19 mouse cellular contexts compared by ENCODE assay signal in genomic region chr2:5411774-5412173, GRCm38 (mm10).
DNase-seq lines count a peak whose midpoint lies in the region; ATAC-seq and TF ChIP-seq lines count a peak whose summit lies in the region.
"Had no signal": no experiment of that assay in that cellular context is flagged by ENCODE, and none has a peak within 500 bp of the region (broad histone marks: within the 10 kb centered on the region; RNA-seq: fewer than 3 reads in every experiment).

No protein-coding gene starts in this region.

- H3K4me2 ChIP-seq in forebrain, postnatal 0 days (ENCODE audit: low read depth): no peak overlapping the region
- H3K4me2 ChIP-seq: heart, embryonic 13.5 days; liver, embryonic 11.5 days; lung, embryonic 14.5 days; midbrain, embryonic 13.5 days had no signal

- peak; percentile 50 to 55 for DNase-seq in layer of hippocampus, adult 2 months (ENCODE audit: low spot score in 2 of 2)
- no peak for DNase-seq in layer of hippocampus, adult 9-10 months (ENCODE audit: low spot score)
- DNase-seq in forebrain, postnatal 0 days: no peak
- DNase-seq in layer of hippocampus, adult 8-10 months (ENCODE audit: low spot score in 2 of 2): peak; percentile 40 to 42
- DNase-seq in right cerebral cortex, postnatal 10 days (ENCODE audit: low spot score in 2 of 2): peak; percentile 54 to 63
- DNase-seq in adrenal gland, postnatal 4 days (ENCODE audit: low spot score in 2 of 2): no peak
- no peak for DNase-seq in retina, postnatal 1 day
- DNase-seq in testis, postnatal 10 days (ENCODE audit: low spot score): no peak
- DNase-seq: adrenal gland, adult 8-10 months; cerebellum, postnatal 25 days; gastrocnemius, postnatal 36 days; lung, embryonic 14.5 days; thymus, postnatal 14 days had no signal

- peak; percentile 55 for ATAC-seq in forebrain, postnatal 0 days
- ATAC-seq: midbrain, embryonic 13.5 days had no signal

- no peak overlapping the region for H3K4me3 ChIP-seq in layer of hippocampus, adult 2 months
- H3K4me3 ChIP-seq in forebrain, postnatal 0 days (ENCODE audit: low read depth, low read length): no peak overlapping the region
- H3K4me3 ChIP-seq: heart, embryonic 13.5 days; midbrain, embryonic 13.5 days; myocyte had no signal

- H3K27me3 ChIP-seq in forebrain, postnatal 0 days (ENCODE audit: insufficient read depth, low read length): no peaks in the 10 kb centered on the region
- H3K27me3 ChIP-seq: heart, embryonic 13.5 days; midbrain, embryonic 13.5 days had no signal

- no peaks in the 10 kb centered on the region for H3K9me3 ChIP-seq in forebrain, postnatal 0 days (ENCODE audit: low read length)
- H3K9me3 ChIP-seq: G1E; heart, embryonic 13.5 days; midbrain, embryonic 13.5 days had no signal

- H3K27ac ChIP-seq in layer of hippocampus, adult 2 months: peak overlapping the region; percentile 62
- 0 out of 2 replicates have a peak overlapping the region, but pooled peaks have one; percentile 29 for H3K27ac ChIP-seq in forebrain, postnatal 0 days (ENCODE audit: low read depth, low read length)
- H3K27ac ChIP-seq: heart, embryonic 13.5 days; macrophage; midbrain, embryonic 13.5 days had no signal

- no peak overlapping the region for H3K9ac ChIP-seq in forebrain, postnatal 0 days
- H3K9ac ChIP-seq: heart, embryonic 13.5 days; lung, embryonic 14.5 days; midbrain, embryonic 13.5 days had no signal

- H3K36me3 ChIP-seq in forebrain, postnatal 0 days (ENCODE audit: insufficient read depth): no peaks in the 10 kb centered on the region
- H3K36me3 ChIP-seq: G1E; heart, embryonic 13.5 days; midbrain, embryonic 13.5 days had no signal

- H3K4me1 ChIP-seq in forebrain, postnatal 0 days (ENCODE audit: insufficient read depth): no peaks in the 10 kb centered on the region
- H3K4me1 ChIP-seq: heart, embryonic 13.5 days; midbrain, embryonic 13.5 days had no signal

- no peak for TF ChIP-seq CTCF in layer of hippocampus, adult 2 months (conservative IDR thresholded peaks at IDR 0.05)
- no peak for TF ChIP-seq CTCF in forebrain, postnatal 0 days (IDR thresholded peaks at IDR 0.05; ENCODE audit: low read depth)

- WGBS in forebrain, postnatal 0 days: 45% methylated on average over 2 of the region's 2 CpGs

Comparison
In these comparisons a context has a peak if more than half of its experiments do, and no peak if none do; other contexts are left out.
1. DNase-seq: peak in layer of hippocampus, adult 2 months (2 of 2), layer of hippocampus, adult 8-10 months (2 of 2) and right cerebral cortex, postnatal 10 days (2 of 2); none in layer of hippocampus, adult 9-10 months (single experiment), forebrain, postnatal 0 days (single experiment), adrenal gland, postnatal 4 days (0 of 2), retina, postnatal 1 day (single experiment) and testis, postnatal 10 days (single experiment).